Mouse (Mus musculus) brain, embryonic 18.5 days (tissue): ENCODE measurements around the gene Gm9844.

Source experiments
- DNase-seq: peaks from one replicate; pipeline ENCODE4 v3.0.0-alpha.2; 2012; ENCODE audit warnings: low read depth, low spot score

The Gm9844 gene

GRCm38 (mm10) chr7:24901842-24902241 lies 39.8 kb downstream of the Gm9844 start:
- DNase-seq = no peak

- no peak for DNase-seq
Observed at GRCm38 (mm10) chr7:24902264-24902629, 40.2 kb downstream of the Gm9844 start.

GRCm38 (mm10) chr7:24902630-24903443 lies 40.8 kb downstream of the Gm9844 start, which contains the start of gene Arhgef1:
TSS of gene Arhgef1 (plus strand) at chr7:24902912.
- DNase-seq = no peak

GRCm38 (mm10) chr7:24903444-24903825 lies 41.4 kb downstream of the Gm9844 start:
- DNase-seq = no peak

- DNase-seq = peak; percentile 96
Observed at GRCm38 (mm10) chr7:24904070-24904483, 42.1 kb downstream of the Gm9844 start.

- no peak for DNase-seq
Observed at GRCm38 (mm10) chr7:24904936-24905335, 42.9 kb downstream of the Gm9844 start.

- no peak for DNase-seq
Observed at GRCm38 (mm10) chr7:24906551-24906950, 44.5 kb downstream of the Gm9844 start.

- DNase-seq = no peak
Observed at GRCm38 (mm10) chr7:24907211-24907748, 45.3 kb downstream of the Gm9844 start.
